Mouse (Mus musculus) T-helper 2 cell (primary cell): ENCODE results near the gene Atp2b2.

ENCODE experiments used
- in situ Hi-C: fragments of 300-600 bp; cut with MboI, MseI; formaldehyde crosslinking; loops from one replicate; pipeline ENCODE4 v1.15.1; 2025; ENCODE audit warnings: high pct_unique_total_duplicates

The Atp2b2 gene

GRCm38 (mm10) chr6:113799915-113800314, 242.5 kb downstream of the Atp2b2 start:
- in situ Hi-C loops = no loop called here

DNA sequence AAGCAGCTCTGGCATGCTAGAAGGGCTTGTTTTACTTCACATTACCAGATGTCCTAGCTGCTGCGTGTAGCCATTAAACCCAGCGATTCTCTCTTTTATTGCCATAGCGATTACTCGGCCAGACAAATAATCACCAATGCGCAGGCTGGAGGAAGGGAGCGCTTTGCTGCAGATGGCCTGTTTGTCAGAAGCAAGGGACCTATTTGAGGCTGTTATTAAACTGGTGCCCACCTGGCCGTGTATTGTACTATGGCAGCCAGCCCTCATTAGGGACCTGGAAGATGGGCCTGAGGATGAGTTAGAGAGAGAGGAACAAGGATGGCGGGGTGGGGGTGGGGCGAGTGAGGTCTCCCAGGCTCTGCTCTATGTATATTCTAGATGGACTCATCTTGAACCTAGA, 243.1 kb downstream of the Atp2b2 start:
- in situ Hi-C loops = no loop called here

DNA sequence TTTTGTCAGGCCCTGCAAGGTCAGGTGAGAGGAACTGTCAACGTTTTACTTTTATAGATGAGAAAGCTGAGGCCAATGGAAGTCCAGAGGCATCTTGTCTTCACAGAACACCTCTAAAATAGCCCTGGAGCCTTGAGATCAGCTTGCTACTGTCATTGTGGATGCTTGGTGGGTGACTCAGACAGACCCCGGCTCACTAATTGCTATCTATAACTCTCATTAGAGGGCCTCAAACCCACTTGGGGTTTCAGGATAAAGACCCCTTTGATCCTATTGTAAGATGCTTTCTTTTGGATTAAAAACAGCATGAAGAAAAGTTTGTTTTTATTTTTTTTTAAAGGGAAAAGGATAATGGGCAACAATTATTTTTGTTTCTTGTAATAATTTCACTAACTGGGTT, 243.5 kb downstream of the Atp2b2 start:
- in situ Hi-C loops = no loop called here

- in situ Hi-C loops = no loop called here
These were observed 247.1 kb downstream of the Atp2b2 start for GRCm38 (mm10) chr6:113795241-113795702.

DNA sequence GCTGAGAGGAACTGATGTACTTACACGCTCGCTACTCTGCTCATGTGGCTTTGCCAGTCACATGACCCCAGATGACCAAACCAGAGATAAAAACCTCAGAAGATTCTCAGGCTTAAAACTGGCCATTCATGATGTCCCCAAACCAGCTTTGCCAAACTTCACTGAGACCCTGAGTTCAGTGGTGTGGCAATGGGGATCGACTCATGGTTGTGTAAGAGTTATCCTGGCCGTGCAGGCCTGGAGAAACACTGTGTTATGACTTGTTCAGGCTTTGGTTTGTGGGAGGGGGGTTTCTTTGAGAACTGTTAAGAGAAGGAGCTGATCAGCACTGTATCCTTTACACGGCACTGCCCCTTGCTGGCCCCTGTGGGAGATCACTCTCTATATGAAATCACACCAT, 250.0 kb downstream of the Atp2b2 start:
- in situ Hi-C loops = no loop called here

DNA sequence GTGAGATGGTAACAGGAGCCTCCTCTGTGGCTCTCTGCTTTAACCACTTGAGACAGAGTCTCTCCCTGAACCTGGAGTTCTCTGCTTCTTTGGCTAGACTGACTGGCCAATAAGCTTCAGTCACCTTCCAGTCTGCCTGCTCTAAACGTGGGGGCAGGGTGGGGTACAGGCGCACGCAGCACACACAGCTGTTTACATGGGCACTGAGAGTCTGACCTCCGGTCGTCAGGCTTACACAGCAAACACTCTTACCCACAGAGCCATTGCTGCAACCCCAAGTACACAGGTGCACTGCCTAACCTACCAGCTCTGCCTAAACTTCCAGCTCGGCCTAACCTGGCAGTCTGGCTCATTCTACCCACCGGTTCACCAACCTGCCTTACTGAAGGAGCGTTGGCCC, 251.4 kb downstream of the Atp2b2 start:
- in situ Hi-C loops = no loop called here

GRCm38 (mm10) chr6:113787459-113787968, 254.9 kb downstream of the Atp2b2 start:
- in situ Hi-C loops = no loop called here

DNA sequence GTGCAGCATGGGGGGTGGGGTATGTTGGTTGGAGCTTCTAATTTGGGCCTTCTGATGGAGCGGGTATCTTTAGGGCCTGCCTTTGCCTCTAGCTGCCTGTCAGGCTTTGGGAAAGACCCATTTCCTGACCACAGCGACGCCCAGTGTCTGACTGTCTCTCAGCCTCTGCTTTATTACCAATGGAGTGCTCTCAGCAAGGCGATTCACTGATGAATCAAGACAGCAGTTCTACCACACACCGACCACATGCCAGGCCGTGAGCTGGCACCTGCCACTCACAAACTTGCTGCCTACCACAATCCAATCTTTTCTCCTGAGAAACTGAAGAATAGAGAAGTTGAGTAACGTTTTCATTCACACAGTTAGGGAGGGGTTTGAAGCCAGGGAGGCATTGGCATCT, 256.8 kb downstream of the Atp2b2 start:
- in situ Hi-C loops = no loop called here

GRCm38 (mm10) chr6:113778229-113778753, 264.1 kb downstream of the Atp2b2 start:
- in situ Hi-C loops = no loop called here

- in situ Hi-C loops = no loop called here
These were observed 273.6 kb downstream of the Atp2b2 start for GRCm38 (mm10) chr6:113768804-113769203.

DNA sequence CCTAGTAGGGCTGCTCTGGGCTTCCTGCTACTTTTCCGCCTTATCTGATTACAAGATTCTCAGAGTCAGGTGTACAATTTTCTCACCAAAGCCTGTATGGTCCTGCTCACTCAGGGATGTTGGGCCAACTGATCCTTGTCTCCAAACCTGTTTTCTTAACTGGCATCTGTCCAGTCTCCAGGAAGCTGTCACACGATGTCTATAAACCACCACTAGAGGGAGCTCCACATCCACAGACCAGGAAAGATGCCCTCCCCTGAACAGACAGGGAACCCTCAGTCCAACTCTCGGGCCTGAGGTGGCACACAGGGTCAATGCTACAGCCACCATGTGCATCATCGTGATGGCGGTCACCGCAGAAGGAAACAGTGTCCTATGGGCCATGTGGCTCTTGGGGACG, 280.8 kb downstream of the Atp2b2 start:
- in situ Hi-C loops = loop anchor here (5.0 kb wide), 1 partner anchor 311 kb away; no protein-coding TSS in a partner anchor

- in situ Hi-C loops = loop anchor here (25.0 kb wide), 1 partner anchor 1062 kb away; the partner anchor contains the start of gene Rad18
These were observed 293.2 kb downstream of the Atp2b2 start for GRCm38 (mm10) chr6:113749119-113749685.

- in situ Hi-C loops = loop anchor here (25.0 kb wide), 1 partner anchor 1061 kb away; the partner anchor contains the start of gene Rad18
These were observed 294.1 kb downstream of the Atp2b2 start for GRCm38 (mm10) chr6:113748351-113748750.

- in situ Hi-C loops = loop anchor here (25.0 kb wide), 1 partner anchor 1060 kb away; the partner anchor contains the start of gene Rad18
These were observed 295.1 kb downstream of the Atp2b2 start for GRCm38 (mm10) chr6:113747284-113747683.

DNA sequence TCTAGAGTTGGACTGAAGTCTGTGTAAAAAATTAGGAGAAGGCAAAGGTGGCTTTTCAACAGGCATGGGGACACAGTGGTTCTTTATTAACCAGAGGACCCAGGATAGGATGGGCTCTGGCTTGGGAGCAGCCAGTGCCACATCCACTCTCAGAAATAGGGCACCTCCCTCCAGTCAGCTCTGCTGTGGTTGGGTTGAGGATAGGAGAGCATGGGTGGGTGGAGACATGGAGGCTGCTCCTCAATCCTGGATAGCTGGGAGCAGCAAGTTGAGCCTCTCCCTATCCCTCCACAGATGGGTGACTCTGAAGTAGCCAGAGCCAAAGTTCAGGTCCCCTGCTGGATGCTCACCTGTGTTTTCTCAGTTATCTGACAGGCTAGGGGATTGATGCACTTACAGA, 297.3 kb downstream of the Atp2b2 start:
- in situ Hi-C loops = loop anchor here (25.0 kb wide), 1 partner anchor 1058 kb away; the partner anchor contains the start of gene Rad18

- in situ Hi-C loops = loop anchor here (25.0 kb wide), 1 partner anchor 1056 kb away; the partner anchor contains the start of gene Rad18
These were observed 299.3 kb downstream of the Atp2b2 start for GRCm38 (mm10) chr6:113743111-113743510.

GRCm38 (mm10) chr6:113742321-113742720, 300.1 kb downstream of the Atp2b2 start:
- in situ Hi-C loops = loop anchor here (25.0 kb wide), 1 partner anchor 1055 kb away; the partner anchor contains the start of gene Rad18

DNA sequence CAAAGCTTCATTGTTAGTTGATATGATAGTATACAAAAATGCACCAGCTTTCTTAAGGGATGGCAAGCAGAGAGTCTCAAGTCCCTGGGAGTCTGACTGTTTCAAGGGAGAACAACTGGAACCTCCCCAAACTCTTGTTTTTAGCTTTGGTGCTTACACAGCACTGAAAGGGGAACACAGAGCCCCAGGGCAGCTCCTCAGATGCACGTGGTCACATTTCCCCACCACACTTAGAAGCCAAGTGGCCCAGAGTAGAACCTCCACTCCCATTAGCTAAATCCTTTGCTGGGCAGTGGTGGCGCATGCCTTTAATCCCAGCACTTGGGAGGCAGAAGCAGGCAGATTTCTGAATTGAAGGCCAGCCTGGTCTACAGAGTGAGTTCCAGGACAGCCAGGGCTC, 301.0 kb downstream of the Atp2b2 start:
- in situ Hi-C loops = loop anchor here (25.0 kb wide), 1 partner anchor 1054 kb away; the partner anchor contains the start of gene Rad18

DNA sequence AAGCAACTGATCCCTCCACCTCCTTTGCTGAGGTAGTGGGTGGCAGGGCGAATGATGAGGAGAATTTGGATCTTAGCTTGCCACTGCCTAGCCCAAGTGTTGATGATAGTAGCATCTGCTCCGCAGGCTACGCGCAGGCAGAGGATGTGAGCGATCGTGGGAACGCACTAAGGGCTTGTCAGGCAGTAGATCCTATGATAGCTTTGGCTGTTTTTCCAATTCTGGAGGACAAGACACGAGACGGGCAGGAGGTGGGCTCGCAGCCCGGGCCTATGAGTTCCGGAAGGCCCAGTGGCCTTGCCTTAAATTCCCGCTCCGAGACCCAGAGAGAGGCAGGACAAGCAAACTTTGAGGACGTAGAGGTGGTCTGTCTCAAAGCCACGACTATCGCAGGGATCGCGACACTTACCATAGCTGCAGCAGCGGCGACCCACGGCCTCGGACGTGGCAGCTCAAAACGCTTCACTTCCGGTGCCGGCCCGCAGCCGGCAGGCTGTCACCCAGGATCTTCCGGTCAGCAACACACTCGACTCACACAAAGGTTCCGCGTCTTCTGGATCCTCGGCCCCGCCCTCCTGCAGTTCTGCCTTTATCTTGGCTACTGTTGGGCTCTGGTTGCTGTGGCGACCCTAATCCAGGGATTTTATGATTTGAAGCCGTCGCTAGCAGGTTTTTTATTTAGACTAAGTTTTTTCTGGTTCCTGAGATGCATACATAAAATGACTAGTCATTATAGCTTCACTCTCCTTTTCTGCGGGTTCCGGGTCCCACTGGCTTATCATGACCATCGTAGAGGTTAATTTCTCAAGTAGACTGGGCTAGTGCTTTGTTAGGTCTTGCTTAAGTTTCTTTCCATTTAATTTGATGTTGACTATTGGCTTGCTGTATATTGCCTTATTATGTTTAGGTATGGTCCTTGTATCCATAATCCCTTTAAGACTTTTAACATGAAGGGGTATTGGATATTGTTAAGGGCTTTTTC, 301.9 kb downstream of the Atp2b2 start, which contains the start of gene Sec13:
Gene Sec13, minus strand, starts transcription at position 508 of the 982 bp plus-strand sequence.
- in situ Hi-C loops = loop anchor here (25.0 kb wide), 1 partner anchor 1053 kb away; the partner anchor contains the start of gene Rad18

GRCm38 (mm10) chr6:113737318-113738046, 304.9 kb downstream of the Atp2b2 start:
- in situ Hi-C loops = loop anchor here (25.0 kb wide), 1 partner anchor 1050 kb away; the partner anchor contains the start of gene Rad18

- in situ Hi-C loops = loop anchor here (25.0 kb wide), 1 partner anchor 1044 kb away; the partner anchor contains the start of gene Rad18
These were observed 311.1 kb downstream of the Atp2b2 start for GRCm38 (mm10) chr6:113731296-113731695.
